Mouse (Mus musculus): Measurements from ENCODE around the gene Pycr2. TPM values are rescaled to one million over a fixed set of nuclear protein-coding genes. Genes with fewer than 3 reads are reported as not detected.
A peak's percentile ranks its signal among the peaks of the same experiment; 100 is the strongest.
"Not testable (repeated sequence)": the region's sequence is repeated elsewhere in the genome, so short reads cannot be mapped to it uniquely, and the experiment has no call there.

Pycr2 gene
- total and polyA plus RNA-seq, 2 experiments from 2014 or later = 64.2 to 68.4 TPM

DNA sequence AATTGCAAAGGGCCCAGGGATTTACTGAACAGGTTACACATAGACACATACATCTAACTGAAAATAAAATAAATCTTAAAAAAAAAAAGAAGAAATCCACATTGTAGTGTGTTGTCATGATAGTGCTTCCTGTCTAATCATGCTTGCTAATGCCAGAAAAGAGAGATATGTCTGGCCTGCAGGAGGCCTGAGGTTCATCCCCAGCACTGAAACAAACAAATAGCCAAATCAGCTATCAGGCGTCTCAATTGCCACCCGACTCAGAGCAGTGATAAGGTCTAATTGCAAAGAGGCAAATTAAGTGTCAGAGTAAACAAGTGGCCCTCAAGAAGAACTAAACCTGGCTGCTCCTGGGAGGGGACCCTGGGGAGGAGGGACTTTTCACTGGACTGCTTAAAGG is 25.5 kb downstream of the Pycr2 start:
- no peak for TF ChIP-seq CTCF (IDR thresholded peaks at IDR 0.05; ENCODE audit: low read depth)
- no peak overlapping the region for H3K27ac ChIP-seq (ENCODE audit: low read depth, low read length)
- H3K9me3 ChIP-seq (ENCODE audit: low read length) = no peaks in the 10 kb centered on the region

DNA sequence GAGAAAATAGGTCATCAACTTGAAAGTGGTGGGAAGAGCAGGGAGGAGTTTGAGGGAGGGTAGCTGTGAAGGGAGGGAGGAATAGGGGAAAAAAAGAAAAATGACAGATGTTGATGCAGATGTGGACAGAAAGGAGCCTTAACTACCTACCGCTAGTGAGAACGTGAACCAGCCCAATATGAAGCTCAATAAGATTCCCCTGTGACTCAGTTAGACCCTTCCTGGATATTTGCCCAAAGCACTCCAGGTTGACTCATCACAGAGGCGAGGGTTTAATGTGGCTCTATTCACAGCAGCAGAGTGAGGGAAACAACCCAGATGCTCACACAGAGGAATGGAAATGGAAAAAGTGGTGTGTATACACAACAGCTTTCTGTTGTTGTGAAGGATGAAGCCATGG is 27.0 kb downstream of the Pycr2 start:
- TF ChIP-seq CTCF (IDR thresholded peaks at IDR 0.05; ENCODE audit: low read depth) = no peak
- Histone ChIP-seq H3K4me2 (ENCODE audit: low read depth) (no peak overlapping the region), H3K4me3 (ENCODE audit: low read depth, low read length) (no peak overlapping the region), H3K9me3 (ENCODE audit: low read length) (no peaks in the 10 kb centered on the region), H3K36me3 (ENCODE audit: insufficient read depth) (no peaks in the 10 kb centered on the region), H3K27me3 (ENCODE audit: insufficient read depth, low read length) (peaks cover 24% of the 10 kb centered on the region), H3K27ac (ENCODE audit: low read depth, low read length) (no peak overlapping the region), H3K9ac (no peak overlapping the region), H3K4me1 (ENCODE audit: insufficient read depth) (no peaks in the 10 kb centered on the region)
- no peak for ATAC-seq
- DNase-seq = no peak
- WGBS = 71% methylated on average over 3 of the region's 3 CpGs

More for the DNA sequence above, 25.5 kb downstream of the Pycr2 start:
- Histone ChIP-seq H3K4me2 (ENCODE audit: low read depth) (no peak overlapping the region), H3K4me1 (ENCODE audit: insufficient read depth) (no peaks in the 10 kb centered on the region), H3K27me3 (ENCODE audit: insufficient read depth, low read length) (peaks cover 9% of the 10 kb centered on the region), H3K9ac (no peak overlapping the region), H3K36me3 (ENCODE audit: insufficient read depth) (no peaks in the 10 kb centered on the region), H3K4me3 (ENCODE audit: low read depth, low read length) (no peak overlapping the region)
- 62% methylated on average over 2 of the region's 2 CpGs for WGBS
- no peak for DNase-seq
- ATAC-seq = no peak

DNA sequence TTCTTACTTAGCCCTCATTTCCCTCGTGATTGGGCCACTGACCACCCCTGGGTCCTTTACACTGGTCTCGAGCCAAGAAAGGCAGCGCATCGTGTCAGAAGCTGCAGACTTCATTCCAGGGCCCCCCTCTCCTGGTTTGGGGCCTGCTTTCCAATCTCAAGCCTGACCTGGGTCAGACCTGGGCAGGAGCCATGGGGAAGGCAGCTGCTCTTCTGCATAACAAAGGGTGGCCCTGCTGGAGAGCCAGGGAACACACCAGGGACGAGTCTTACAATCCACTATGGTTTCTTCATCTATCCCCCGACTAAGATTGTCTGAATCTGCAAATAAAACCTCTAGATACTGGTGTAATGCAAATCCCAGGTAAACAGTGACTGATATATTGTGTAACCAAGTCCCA is 29.6 kb downstream of the Pycr2 start:
- 19% methylated on average over 6 of the region's 6 CpGs for WGBS
- Histone ChIP-seq H3K4me3 (ENCODE audit: low read depth, low read length) (no peak overlapping the region), H3K27me3 (ENCODE audit: insufficient read depth, low read length) (peaks cover 31% of the 10 kb centered on the region), H3K36me3 (ENCODE audit: insufficient read depth) (no peaks in the 10 kb centered on the region), H3K27ac (ENCODE audit: low read depth, low read length) (no peak overlapping the region), H3K4me1 (ENCODE audit: insufficient read depth) (no peaks in the 10 kb centered on the region), H3K9ac (no peak overlapping the region), H3K9me3 (ENCODE audit: low read length) (no peaks in the 10 kb centered on the region), H3K4me2 (ENCODE audit: low read depth) (no peak overlapping the region)
- ATAC-seq (no peak), DNase-seq (no peak)
- no peak for TF ChIP-seq CTCF (IDR thresholded peaks at IDR 0.05; ENCODE audit: low read depth)

DNA sequence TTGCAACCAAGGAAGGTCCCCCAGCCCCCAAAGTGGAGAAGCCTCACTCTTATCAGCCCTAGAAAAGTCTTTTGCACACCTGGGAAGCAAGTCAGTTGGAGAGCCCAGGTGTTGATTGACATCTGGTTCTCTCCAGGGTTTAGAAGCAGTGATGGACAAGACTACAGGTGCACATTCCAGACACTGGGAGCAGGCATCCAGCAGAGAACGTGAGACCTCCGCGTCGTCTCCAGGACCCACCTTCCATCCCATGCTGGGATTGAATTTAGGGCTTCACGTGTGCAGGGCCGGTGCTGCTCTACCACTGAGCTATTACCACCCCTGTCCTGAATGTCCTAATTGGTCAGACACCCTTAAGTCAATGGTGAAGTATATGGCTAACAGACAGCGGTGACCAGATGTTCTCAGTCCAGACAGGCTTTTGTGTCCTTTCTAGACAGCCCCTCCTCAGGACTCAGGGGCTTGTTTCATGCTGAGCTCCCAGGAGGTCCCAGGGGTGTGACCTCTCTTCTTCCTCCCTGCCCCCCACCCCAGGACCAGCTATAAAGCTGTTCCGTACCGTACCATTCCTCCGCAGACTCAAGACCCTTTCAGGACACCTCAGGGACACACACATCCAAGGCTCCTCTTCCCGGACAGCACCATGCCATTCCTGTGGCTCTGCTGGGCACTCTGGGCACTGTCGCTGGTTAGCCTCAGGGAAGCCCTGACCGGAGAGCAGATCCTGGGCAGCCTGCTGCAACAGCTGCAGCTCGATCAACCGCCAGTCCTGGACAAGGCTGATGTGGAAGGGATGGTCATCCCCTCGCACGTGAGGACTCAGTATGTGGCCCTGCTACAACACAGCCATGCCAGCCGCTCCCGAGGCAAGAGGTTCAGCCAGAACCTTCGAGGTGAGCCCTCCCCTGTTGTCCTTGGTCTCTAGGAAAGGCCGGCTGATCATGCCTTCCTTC is 30.6 kb downstream of the Pycr2 start, which contains the start of gene Lefty1:
Gene Lefty1 (plus strand): TSS at position 556 of the 953 bp plus-strand sequence.
- Histone ChIP-seq H3K27ac (ENCODE audit: low read depth, low read length) (no peak within 1 kb of the TSS), H3K27me3 (ENCODE audit: insufficient read depth, low read length) (peaks cover 31% of the 10 kb centered on the region), H3K4me1 (ENCODE audit: insufficient read depth) (no peaks in the 10 kb centered on the region), H3K36me3 (ENCODE audit: insufficient read depth) (no peaks in the 10 kb centered on the region), H3K4me3 (ENCODE audit: low read depth, low read length) (no peak within 1 kb of the TSS), H3K9me3 (ENCODE audit: low read length) (no peaks in the 10 kb centered on the region), H3K9ac (no peak within 1 kb of the TSS), H3K4me2 (ENCODE audit: low read depth) (no peak within 1 kb of the TSS)
- no peak for ATAC-seq
- no peak for DNase-seq
- WGBS = 23% methylated on average over 21 of the region's 21 CpGs
- no peak for TF ChIP-seq CTCF (IDR thresholded peaks at IDR 0.05; ENCODE audit: low read depth)

DNA sequence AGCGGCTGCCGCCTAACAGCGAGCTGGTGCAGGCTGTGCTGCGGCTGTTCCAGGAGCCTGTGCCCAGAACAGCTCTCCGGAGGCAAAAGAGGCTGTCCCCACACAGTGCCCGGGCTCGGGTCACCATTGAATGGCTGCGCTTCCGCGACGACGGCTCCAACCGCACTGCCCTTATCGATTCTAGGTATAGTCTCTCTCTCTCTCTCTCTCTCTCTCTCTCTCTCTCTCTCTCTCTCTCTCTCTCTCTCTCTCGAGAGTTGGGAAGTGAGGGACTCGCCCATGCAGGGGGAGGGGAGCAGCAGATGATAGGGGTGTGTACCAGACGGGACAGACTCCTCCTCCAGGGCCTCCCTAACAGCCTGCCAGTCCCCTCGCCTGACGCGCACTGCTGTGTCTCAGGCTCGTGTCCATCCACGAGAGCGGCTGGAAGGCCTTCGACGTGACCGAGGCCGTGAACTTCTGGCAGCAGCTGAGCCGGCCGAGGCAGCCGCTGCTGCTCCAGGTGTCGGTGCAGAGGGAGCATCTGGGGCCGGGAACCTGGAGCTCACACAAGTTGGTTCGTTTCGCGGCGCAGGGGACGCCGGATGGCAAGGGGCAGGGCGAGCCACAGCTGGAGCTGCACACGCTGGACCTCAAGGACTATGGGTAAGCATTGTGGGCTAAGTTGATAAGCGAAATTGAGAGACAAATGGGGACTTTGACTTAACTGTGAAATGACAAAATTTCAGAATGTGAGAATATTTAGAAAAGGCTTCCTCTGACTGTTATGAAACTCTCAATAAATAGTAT is 32.7 kb downstream of the Pycr2 start:
- ATAC-seq (peak; percentile 91), DNase-seq (peak; percentile 35)
- H3K4me3 ChIP-seq (ENCODE audit: low read depth, low read length) = peak overlapping the region; percentile 11; the same call in 1 of the 2 replicates
- WGBS = 2% methylated on average over 34 of the region's 41 CpGs
- H3K36me3 ChIP-seq (ENCODE audit: insufficient read depth); H3K9me3 ChIP-seq (ENCODE audit: low read length); H3K4me1 ChIP-seq (ENCODE audit: insufficient read depth); H3K27ac ChIP-seq (ENCODE audit: low read depth, low read length): not testable (repeated sequence)
- peaks cover 44% of the 10 kb centered on the region for H3K27me3 ChIP-seq (ENCODE audit: insufficient read depth, low read length)
- H3K4me2 ChIP-seq (ENCODE audit: low read depth) = peak overlapping the region; percentile 45
- 0 out of 2 replicates have a peak overlapping the region, but pooled peaks have one; percentile 6 for H3K9ac ChIP-seq

DNA sequence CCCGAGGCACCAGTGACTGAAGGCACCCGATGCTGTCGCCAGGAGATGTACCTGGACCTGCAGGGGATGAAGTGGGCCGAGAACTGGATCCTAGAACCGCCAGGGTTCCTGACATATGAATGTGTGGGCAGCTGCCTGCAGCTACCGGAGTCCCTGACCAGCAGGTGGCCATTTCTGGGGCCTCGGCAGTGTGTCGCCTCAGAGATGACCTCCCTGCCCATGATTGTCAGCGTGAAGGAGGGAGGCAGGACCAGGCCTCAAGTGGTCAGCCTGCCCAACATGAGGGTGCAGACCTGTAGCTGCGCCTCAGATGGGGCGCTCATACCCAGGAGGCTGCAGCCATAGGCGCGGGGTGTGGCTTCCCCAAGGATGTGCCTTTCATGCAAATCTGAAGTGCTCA is 33.5 kb downstream of the Pycr2 start:
- DNase-seq; ATAC-seq; H3K4me1 ChIP-seq (ENCODE audit: insufficient read depth); H3K9me3 ChIP-seq (ENCODE audit: low read length); H3K4me3 ChIP-seq (ENCODE audit: low read depth, low read length); H3K36me3 ChIP-seq (ENCODE audit: insufficient read depth); H3K27ac ChIP-seq (ENCODE audit: low read depth, low read length); H3K4me2 ChIP-seq (ENCODE audit: low read depth); H3K9ac ChIP-seq: not testable (repeated sequence)
- H3K27me3 ChIP-seq (ENCODE audit: insufficient read depth, low read length) = peaks cover 52% of the 10 kb centered on the region
- WGBS = 28% methylated on average over 13 of the region's 13 CpGs

DNA sequence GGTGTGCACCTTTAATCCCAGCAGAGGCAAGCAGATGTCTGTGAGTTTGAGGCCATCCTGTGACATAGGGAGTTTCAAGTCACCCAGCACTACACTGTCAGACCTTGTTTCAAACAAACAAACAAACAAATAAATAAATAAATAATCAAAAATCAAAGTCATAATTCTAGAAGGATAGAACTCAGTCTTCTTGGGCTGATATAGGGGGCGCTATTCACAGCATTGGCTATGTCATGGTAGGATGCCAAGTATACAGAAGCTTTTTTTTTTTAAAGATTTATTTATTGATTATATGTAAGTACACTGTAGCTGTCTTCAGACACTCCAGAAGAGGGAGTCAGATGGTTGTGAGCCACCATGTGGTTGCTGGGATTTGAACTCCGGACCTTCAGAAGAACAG is 34.7 kb downstream of the Pycr2 start:
- H3K27me3 ChIP-seq (ENCODE audit: insufficient read depth, low read length) = peaks cover 57% of the 10 kb centered on the region
- not testable (repeated sequence) for DNase-seq; ATAC-seq; H3K4me3 ChIP-seq (ENCODE audit: low read depth, low read length); H3K27ac ChIP-seq (ENCODE audit: low read depth, low read length); H3K9ac ChIP-seq; H3K4me2 ChIP-seq (ENCODE audit: low read depth); H3K4me1 ChIP-seq (ENCODE audit: insufficient read depth); H3K9me3 ChIP-seq (ENCODE audit: low read length); H3K36me3 ChIP-seq (ENCODE audit: insufficient read depth)
- WGBS = 74% methylated on average over 2 of the region's 2 CpGs
